Mouse (Mus musculus) CD4-positive, CD25-positive, alpha-beta regulatory T cell, adult 4 months (primary cell): ENCODE results near the gene Cldnd2. TPM values are rescaled to one million over a fixed set of nuclear protein-coding genes. Genes with fewer than 3 reads are reported as not detected.

Experiments
- polyA plus RNA-seq, 2 experiments: library from polyadenylated mRNA; unstranded; fragments of 100-300 nt; shearing (Covaris generic); gene quantifications; one replicate each; pipeline ENCODE4 v1.2.1; 2017

Cldnd2 gene
- polyA plus RNA-seq, 2 experiments from 2014 or later, result not detected

Other genes starting within 250 kb of the Cldnd2 start
- 10 to 100 TPM; 15.3 to 18.5 TPM for gene Zfp715, start 127.5 kb upstream of the Cldnd2 start, polyA plus RNA-seq
- gene Siglecf, start 89.4 kb upstream of the Cldnd2 start, polyA plus RNA-seq, result not detected
- gene Siglecg, start 32.6 kb upstream of the Cldnd2 start, polyA plus RNA-seq, result 1 to 10 TPM in 1 of 2 experiments, not detected in 1; 2.5 TPM
- not detected for gene Lim2, start 13.1 kb upstream of the Cldnd2 start, polyA plus RNA-seq
- 100 to 1,000 TPM; 106 to 121 TPM for gene Nkg7, start 3.7 kb upstream of the Cldnd2 start, polyA plus RNA-seq
- 100 to 1,000 TPM; 177 to 184 TPM for gene Etfb, start 3.3 kb downstream of the Cldnd2 start, polyA plus RNA-seq
- not detected for gene Gm45233, start 3.3 kb downstream of the Cldnd2 start, polyA plus RNA-seq
- gene Vsig10l, start 22.4 kb downstream of the Cldnd2 start, polyA plus RNA-seq, result 1 to 10 TPM; 1.7 to 3.2 TPM
- gene Iglon5, start 49.3 kb downstream of the Cldnd2 start, polyA plus RNA-seq, result under 1 TPM in 1 of 2 experiments, not detected in 1; 0.15 TPM
- gene 4931406B18Rik, start 65.2 kb downstream of the Cldnd2 start, polyA plus RNA-seq, result not detected
- gene Cd33, start 103.6 kb downstream of the Cldnd2 start, polyA plus RNA-seq, result not detected
- 1 to 10 TPM; 6.4 TPM for gene Zfp658, start 121.5 kb downstream of the Cldnd2 start, polyA plus RNA-seq
- 10 to 100 TPM; 10.9 to 12.9 TPM for gene Zfp719, start 138.8 kb downstream of the Cldnd2 start, polyA plus RNA-seq
- not detected for gene Zfp819, start 166.4 kb downstream of the Cldnd2 start, polyA plus RNA-seq
- not detected for gene Ceacam18, start 193.9 kb downstream of the Cldnd2 start, polyA plus RNA-seq
- 1 to 10 TPM in 1 of 2 experiments, under 1 TPM in 1; 0.28 to 1.3 TPM for gene Siglece, start 219.4 kb downstream of the Cldnd2 start, polyA plus RNA-seq
- 1 to 10 TPM; 1.7 to 2.2 TPM for gene Ctu1, start 231.2 kb downstream of the Cldnd2 start, polyA plus RNA-seq
- not detected for gene Klk14, start 249.6 kb downstream of the Cldnd2 start, polyA plus RNA-seq